Mouse (Mus musculus): ENCODE measurements at regions not wholly inside any gene's neighbourhood (a gene's known extent, or its start where the extent isn't known, plus 50 kb on each side); places are given as distances from the start of the nearest gene placed in this dataset.
A peak's percentile ranks its signal among the peaks of the same experiment; 100 is the strongest.

GRCm38 (mm10) chr7:39675124-39675846 is 157.7 kb downstream of the Zfp619 start:
- Histone ChIP-seq H3K4me3 (replicated peaks) (no peak overlapping the region), H3K27ac (no peak overlapping the region), H3K27me3 (no peaks in the 10 kb centered on the region), H3K4me1 (no peaks in the 10 kb centered on the region), H3K9ac (no peak overlapping the region), H3K4me2 (no peak overlapping the region), H3K36me3 (replicated peaks) (no peaks in the 10 kb centered on the region), H3K9me3 (no peaks in the 10 kb centered on the region)
- ATAC-seq (ENCODE audit: low FRiP score), result no peak
- WGBS, result 79% methylated on average over 8 of the region's 8 CpGs

DNA sequence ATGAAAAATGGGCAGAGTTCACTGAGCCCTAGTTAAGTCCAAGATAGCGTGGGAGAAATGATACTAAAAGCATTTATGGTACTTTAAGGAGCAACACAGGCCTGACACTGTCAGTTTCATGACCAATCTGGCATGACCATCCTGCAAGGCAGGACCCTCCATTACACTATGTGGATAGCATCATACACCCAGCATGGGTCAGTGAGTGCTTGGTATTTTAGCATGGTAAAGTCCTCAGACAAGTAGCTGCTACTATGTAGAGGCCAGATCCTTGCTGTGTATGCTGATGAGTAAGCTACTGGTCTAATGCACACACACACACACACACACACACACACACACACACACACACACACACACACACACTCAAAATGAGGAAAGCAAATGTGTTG is 158.3 kb downstream of the Zfp619 start:
- Histone ChIP-seq H3K4me1 (no peaks in the 10 kb centered on the region), H3K36me3 (replicated peaks) (no peaks in the 10 kb centered on the region), H3K4me2 (no peak overlapping the region), H3K27me3 (no peaks in the 10 kb centered on the region), H3K9me3 (no peaks in the 10 kb centered on the region), H3K4me3 (replicated peaks) (no peak overlapping the region), H3K27ac (no peak overlapping the region), H3K9ac (no peak overlapping the region)
- 83% methylated on average over 1 of the region's 1 CpGs for WGBS
- ATAC-seq (ENCODE audit: low FRiP score), result no peak

- Histone ChIP-seq H3K4me1 (no peaks in the 10 kb centered on the region), H3K4me2 (no peak overlapping the region), H3K27me3 (no peaks in the 10 kb centered on the region), H3K36me3 (replicated peaks) (no peaks in the 10 kb centered on the region), H3K9me3 (no peaks in the 10 kb centered on the region), H3K9ac (no peak overlapping the region), H3K4me3 (replicated peaks) (no peak overlapping the region), H3K27ac (no peak overlapping the region)
- ATAC-seq (ENCODE audit: low FRiP score), result no peak
- WGBS, result 37% methylated on average over 2 of the region's 2 CpGs
Observed at GRCm38 (mm10) chr7:39680411-39680810, 162.8 kb downstream of the Zfp619 start.

GRCm38 (mm10) chr7:39696589-39696988 is 179.0 kb downstream of the Zfp619 start:
- Histone ChIP-seq H3K4me3 (replicated peaks) (no peak overlapping the region), H3K27ac (no peak overlapping the region), H3K9ac (no peak overlapping the region), H3K4me1 (no peaks in the 10 kb centered on the region), H3K27me3 (no peaks in the 10 kb centered on the region), H3K36me3 (replicated peaks) (no peaks in the 10 kb centered on the region), H3K4me2 (no peak overlapping the region), H3K9me3 (no peaks in the 10 kb centered on the region)
- no peak for ATAC-seq (ENCODE audit: low FRiP score)
- WGBS, result 90% methylated on average over 2 of the region's 2 CpGs

GRCm38 (mm10) chr7:39701506-39701905 is 183.9 kb downstream of the Zfp619 start:
- H3K27me3 ChIP-seq, result no peaks in the 10 kb centered on the region
- H3K36me3 ChIP-seq (replicated peaks), result no peaks in the 10 kb centered on the region
- H3K4me3 ChIP-seq (replicated peaks), result no peak overlapping the region
- H3K4me1 ChIP-seq, result peaks cover 8% of the 10 kb centered on the region
- H3K9me3 ChIP-seq, result no peaks in the 10 kb centered on the region
- no peak overlapping the region for H3K9ac ChIP-seq
- no peak overlapping the region for H3K4me2 ChIP-seq
- 59% methylated on average over 2 of the region's 2 CpGs for WGBS
- H3K27ac ChIP-seq, result no peak overlapping the region
- no peak for ATAC-seq (ENCODE audit: low FRiP score)

- peak overlapping the region; percentile 17; the same call in 1 of the 2 replicates for H3K9ac ChIP-seq
- no peaks in the 10 kb centered on the region for H3K36me3 ChIP-seq (replicated peaks)
- WGBS, result 6% methylated on average over 5 of the region's 5 CpGs
- peaks cover 8% of the 10 kb centered on the region for H3K4me1 ChIP-seq
- H3K27ac ChIP-seq, result 0 out of 2 replicates have a peak overlapping the region, but pooled peaks have one; percentile 16
- ATAC-seq (ENCODE audit: low FRiP score), result 0 out of 2 replicates have a peak, but pooled peaks have one; percentile 51
- H3K4me2 ChIP-seq, result no peak overlapping the region
- H3K4me3 ChIP-seq (replicated peaks), result no peak overlapping the region
- H3K9me3 ChIP-seq, result no peaks in the 10 kb centered on the region
- no peaks in the 10 kb centered on the region for H3K27me3 ChIP-seq
Observed at GRCm38 (mm10) chr7:39705118-39706095, 187.8 kb downstream of the Zfp619 start.

- Histone ChIP-seq H3K9ac (no peak overlapping the region), H3K4me1 (peaks cover 8% of the 10 kb centered on the region), H3K4me3 (replicated peaks) (no peak overlapping the region), H3K4me2 (no peak overlapping the region), H3K27ac (no peak overlapping the region), H3K36me3 (replicated peaks) (no peaks in the 10 kb centered on the region), H3K27me3 (no peaks in the 10 kb centered on the region), H3K9me3 (no peaks in the 10 kb centered on the region)
- WGBS, result 74% methylated on average over 2 of the region's 2 CpGs
- ATAC-seq (ENCODE audit: low FRiP score), result no peak
Observed at GRCm38 (mm10) chr7:39706606-39707005, 189.0 kb downstream of the Zfp619 start.

DNA sequence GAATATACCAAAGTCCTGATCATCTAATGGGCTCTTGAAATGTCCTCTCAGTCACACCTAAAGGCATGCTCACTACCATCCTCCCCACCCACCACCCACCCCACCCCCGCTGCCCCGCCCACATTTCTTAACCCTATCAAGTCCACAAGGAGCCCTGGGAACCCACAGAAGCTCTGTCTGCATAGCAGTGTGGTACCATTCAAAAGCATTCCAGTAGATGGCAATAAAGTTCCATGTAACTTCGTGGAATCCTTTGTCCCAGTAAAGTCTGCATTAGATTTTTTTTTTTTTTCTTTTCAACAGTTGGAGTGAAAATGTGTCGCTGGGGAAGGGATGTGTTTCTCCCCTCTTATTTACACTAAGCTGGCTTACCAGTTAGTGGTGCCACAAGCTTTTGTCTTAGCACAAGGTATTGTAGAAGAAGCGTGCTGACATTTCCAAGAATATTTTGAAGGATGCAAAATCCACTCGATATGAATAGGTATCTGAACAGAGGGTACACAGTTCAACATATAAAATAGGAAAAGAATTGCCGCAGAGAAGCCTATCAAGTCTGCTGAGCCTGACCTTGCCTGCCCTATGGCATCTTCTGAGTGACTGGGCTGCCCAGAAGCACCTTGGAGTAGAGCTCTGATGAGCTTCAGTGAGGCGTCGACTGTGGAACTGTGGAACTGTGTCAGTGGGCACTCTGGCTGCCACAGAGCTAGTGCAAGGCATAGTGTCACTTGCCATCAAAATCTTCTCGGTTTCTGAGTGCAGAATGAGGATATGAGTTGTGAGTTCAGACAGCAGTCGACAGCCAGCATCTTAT is 199.0 kb downstream of the Zfp619 start:
- Histone ChIP-seq H3K36me3 (replicated peaks) (no peaks in the 10 kb centered on the region), H3K9me3 (no peaks in the 10 kb centered on the region), H3K4me2 (0 out of 2 replicates have a peak overlapping the region, but pooled peaks have one; percentile 6), H3K4me3 (replicated peaks) (no peak overlapping the region), H3K27me3 (peaks cover 4% of the 10 kb centered on the region; the same call in 1 of the 2 replicates), H3K9ac (no peak overlapping the region), H3K27ac (no peak overlapping the region), H3K4me1 (no peaks in the 10 kb centered on the region; the same call in 1 of the 2 replicates)
- WGBS, result 14% methylated on average over 11 of the region's 11 CpGs
- ATAC-seq (ENCODE audit: low FRiP score), result peak; percentile 77

- peaks cover 52% of the 10 kb centered on the region for H3K27me3 ChIP-seq
- H3K27ac ChIP-seq, result no peak overlapping the region
- H3K4me2 ChIP-seq, result peak overlapping the region; percentile 24
- ATAC-seq (ENCODE audit: low FRiP score), result peak; percentile 63; the same call in 1 of the 2 replicates
- H3K4me1 ChIP-seq, result peaks cover 19% of the 10 kb centered on the region
- 13% methylated on average over 12 of the region's 12 CpGs for WGBS
- H3K9me3 ChIP-seq, result no peaks in the 10 kb centered on the region
- H3K9ac ChIP-seq, result no peak overlapping the region
- H3K36me3 ChIP-seq (replicated peaks), result no peaks in the 10 kb centered on the region
- no peak overlapping the region for H3K4me3 ChIP-seq (replicated peaks)
Observed at GRCm38 (mm10) chr7:39727935-39728557, 210.5 kb downstream of the Zfp619 start.

DNA sequence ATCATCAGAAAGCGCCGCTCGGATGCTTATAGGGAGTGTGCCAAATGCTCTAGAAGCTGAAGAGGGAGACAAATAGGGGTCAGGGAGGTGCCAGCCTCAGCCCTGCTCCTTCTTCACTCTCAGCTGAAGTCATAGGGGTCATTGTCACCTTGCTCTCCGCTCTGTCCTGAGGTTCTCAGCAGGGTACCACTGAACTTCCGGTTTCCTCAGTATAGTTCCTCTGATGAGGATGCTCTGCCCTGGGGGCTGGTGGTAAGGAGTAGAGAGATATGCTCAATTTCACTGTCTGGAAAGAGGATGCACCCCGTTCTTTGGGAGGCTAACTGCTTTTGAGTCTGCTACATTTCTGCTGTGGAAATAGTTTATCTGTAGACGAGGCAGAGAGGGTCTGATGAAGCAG is 211.4 kb downstream of the Zfp619 start:
- Histone ChIP-seq H3K9me3 (no peaks in the 10 kb centered on the region), H3K4me1 (peaks cover 19% of the 10 kb centered on the region), H3K36me3 (replicated peaks) (no peaks in the 10 kb centered on the region), H3K4me3 (replicated peaks) (no peak overlapping the region), H3K27ac (no peak overlapping the region), H3K9ac (no peak overlapping the region), H3K27me3 (peaks cover 52% of the 10 kb centered on the region), H3K4me2 (no peak overlapping the region)
- WGBS, result 78% methylated on average over 7 of the region's 7 CpGs
- peak; percentile 42; the same call in 1 of the 2 replicates for ATAC-seq (ENCODE audit: low FRiP score)

- no peaks in the 10 kb centered on the region for H3K36me3 ChIP-seq (replicated peaks)
- no peak overlapping the region for H3K4me3 ChIP-seq (replicated peaks)
- ATAC-seq (ENCODE audit: low FRiP score), result no peak
- H3K9me3 ChIP-seq, result no peaks in the 10 kb centered on the region
- 43% methylated on average over 3 of the region's 3 CpGs for WGBS
- no peak overlapping the region for H3K27ac ChIP-seq
- H3K27me3 ChIP-seq, result peaks cover 48% of the 10 kb centered on the region
- H3K9ac ChIP-seq, result no peak overlapping the region
- peaks cover 19% of the 10 kb centered on the region for H3K4me1 ChIP-seq
- no peak overlapping the region for H3K4me2 ChIP-seq
Observed at GRCm38 (mm10) chr7:39729723-39730122, 212.2 kb downstream of the Zfp619 start.
